Mouse (Mus musculus): ENCODE results near the gene Cutc.

- TF ChIP-seq CTCF (IDR thresholded peaks at IDR 0.05; ENCODE audit: control insufficient read depth, insufficient read depth, insufficient replicate concordance, low read depth, low read length): no peak
- no peak for TF ChIP-seq POLR2A (IDR thresholded peaks at IDR 0.05; ENCODE audit: control insufficient read depth, low read depth, low read length)
These were observed 47.9 kb upstream of the Cutc start for GRCm38 (mm10) chr19:43704787-43705497.
